Mouse (Mus musculus): ENCODE measurements around the gene Hnrnpm.

Hnrnpm gene

GRCm38 (mm10) chr17:33597271-33597670, 89.4 kb downstream of the Hnrnpm start:
- DNase-seq (ENCODE audit: low spot score in 2 of 2) = no peak
